In genomic region chr4:84004786-84005382, GRCm38 (mm10) we compare ENCODE assay signal across 16 mouse cellular contexts.
A peak's percentile ranks its signal among the peaks of the same experiment; 100 is the strongest.
DNase-seq lines count a peak whose midpoint lies in the region; ATAC-seq and TF ChIP-seq lines count a peak whose summit lies in the region.
"Had no signal": no experiment of that assay in that cellular context is flagged by ENCODE, and none has a peak within 500 bp of the region (broad histone marks: within the 10 kb centered on the region; RNA-seq: fewer than 3 reads in every experiment).

No protein-coding gene starts in this region.

- H3K27me3 ChIP-seq in hindbrain, embryonic 14.5 days (ENCODE audit: control insufficient read depth, insufficient read depth, low read length), result no peaks in the 10 kb centered on the region
- no peaks in the 10 kb centered on the region for H3K27me3 ChIP-seq in hindbrain, embryonic 13.5 days
- H3K27me3 ChIP-seq in embryonic facial prominence, embryonic 10.5 days (replicated peaks; ENCODE audit: low read depth, poor library complexity, severe bottlenecking), result no peaks in the 10 kb centered on the region
- no peaks in the 10 kb centered on the region for H3K27me3 ChIP-seq in embryonic facial prominence, embryonic 14.5 days (replicated peaks; ENCODE audit: control insufficient read depth, insufficient read depth, low read length)
- no peaks in the 10 kb centered on the region for H3K27me3 ChIP-seq in midbrain, embryonic 15.5 days (replicated peaks)
- no peaks in the 10 kb centered on the region for H3K27me3 ChIP-seq in kidney, adult 2 months (replicated peaks; ENCODE audit: control insufficient read depth, insufficient read depth, low read length)
- H3K27me3 ChIP-seq: forebrain, embryonic 13.5 days; heart, embryonic 13.5 days; liver, embryonic 12.5 days had no signal

- H3K9ac ChIP-seq in hindbrain, embryonic 14.5 days, result no peak overlapping the region
- no peak overlapping the region for H3K9ac ChIP-seq in hindbrain, embryonic 13.5 days
- no peak overlapping the region for H3K9ac ChIP-seq in embryonic facial prominence, embryonic 14.5 days (ENCODE audit: low read depth, low read length)
- H3K9ac ChIP-seq in midbrain, embryonic 15.5 days, result no peak overlapping the region
- H3K9ac ChIP-seq: forebrain, embryonic 13.5 days; heart, embryonic 13.5 days; liver, embryonic 12.5 days had no signal

- H3K4me3 ChIP-seq in hindbrain, embryonic 14.5 days (replicated peaks; ENCODE audit: low read length), result no peak overlapping the region
- no peak overlapping the region for H3K4me3 ChIP-seq in hindbrain, embryonic 13.5 days
- H3K4me3 ChIP-seq in embryonic facial prominence, embryonic 10.5 days, result no peak overlapping the region
- H3K4me3 ChIP-seq in embryonic facial prominence, embryonic 14.5 days (ENCODE audit: low read depth, low read length), result no peak overlapping the region
- no peak overlapping the region for H3K4me3 ChIP-seq in midbrain, embryonic 15.5 days
- H3K4me3 ChIP-seq in kidney, adult 2 months (ENCODE audit: insufficient read depth, low read depth, low read length), result no peak overlapping the region
- H3K4me3 ChIP-seq: forebrain, embryonic 13.5 days; heart, embryonic 13.5 days; liver, embryonic 12.5 days had no signal

- H3K4me1 ChIP-seq in hindbrain, embryonic 14.5 days (replicated peaks; ENCODE audit: control insufficient read depth, insufficient read depth, low read length), result no peaks in the 10 kb centered on the region
- H3K4me1 ChIP-seq in hindbrain, embryonic 13.5 days (replicated peaks), result peaks cover 3% of the 10 kb centered on the region; the same call in 1 of the 2 replicates
- H3K4me1 ChIP-seq in embryonic facial prominence, embryonic 10.5 days, result peaks cover 42% of the 10 kb centered on the region
- peaks cover 16% of the 10 kb centered on the region for H3K4me1 ChIP-seq in embryonic facial prominence, embryonic 14.5 days (ENCODE audit: control insufficient read depth, insufficient read depth, low read length)
- H3K4me1 ChIP-seq in midbrain, embryonic 15.5 days, result 0 out of 2 replicates have a peak, but pooled peaks cover 7% of the 10 kb centered on the region
- H3K4me1 ChIP-seq in kidney, adult 2 months (ENCODE audit: control insufficient read depth, insufficient read depth, low read length), result no peaks in the 10 kb centered on the region
- H3K4me1 ChIP-seq: liver, embryonic 12.5 days had no signal

- no peak overlapping the region for H3K27ac ChIP-seq in hindbrain, embryonic 14.5 days
- H3K27ac ChIP-seq in hindbrain, embryonic 13.5 days, result no peak overlapping the region
- H3K27ac ChIP-seq in embryonic facial prominence, embryonic 10.5 days (replicated peaks), result peak overlapping the region; percentile 71
- H3K27ac ChIP-seq in embryonic facial prominence, embryonic 14.5 days (replicated peaks; ENCODE audit: low read depth, low read length), result peak overlapping the region; percentile 1; the same call in 1 of the 2 replicates
- no peak overlapping the region for H3K27ac ChIP-seq in midbrain, embryonic 15.5 days
- no peak overlapping the region for H3K27ac ChIP-seq in kidney, adult 2 months (ENCODE audit: insufficient read depth, low read depth, low read length)
- H3K27ac ChIP-seq: forebrain, embryonic 13.5 days; heart, embryonic 13.5 days; liver, embryonic 12.5 days had no signal

- TF ChIP-seq CTCF in kidney, adult 2 months (conservative IDR thresholded peaks at IDR 0.05; ENCODE audit: insufficient read depth, insufficient read length, low read depth, low read length), result no peak

- TF ChIP-seq POLR2A in kidney, adult 2 months (IDR thresholded peaks at IDR 0.05; ENCODE audit: low read depth, low read length), result no peak

- ATAC-seq in hindbrain, embryonic 14.5 days (ENCODE audit: low FRiP score), result peak; percentile 17; the same call in 1 of the 2 replicates
- ATAC-seq in hindbrain, embryonic 13.5 days (ENCODE audit: low FRiP score), result no peak
- no peak for ATAC-seq in embryonic facial prominence, embryonic 14.5 days (ENCODE audit: low read depth)
- peak; percentile 24; the same call in 1 of the 2 replicates for ATAC-seq in midbrain, embryonic 15.5 days (replicated peaks)
- ATAC-seq: forebrain, embryonic 13.5 days; liver, embryonic 12.5 days had no signal

- no peaks in the 10 kb centered on the region for H3K36me3 ChIP-seq in hindbrain, embryonic 14.5 days (replicated peaks; ENCODE audit: control insufficient read depth, insufficient read depth)
- H3K36me3 ChIP-seq in hindbrain, embryonic 13.5 days, result no peaks in the 10 kb centered on the region
- no peaks in the 10 kb centered on the region for H3K36me3 ChIP-seq in embryonic facial prominence, embryonic 10.5 days (replicated peaks)
- H3K36me3 ChIP-seq in embryonic facial prominence, embryonic 14.5 days (ENCODE audit: control insufficient read depth, insufficient read depth, low read length), result no peaks in the 10 kb centered on the region
- no peaks in the 10 kb centered on the region for H3K36me3 ChIP-seq in midbrain, embryonic 15.5 days (replicated peaks)
- no peaks in the 10 kb centered on the region for H3K36me3 ChIP-seq in kidney, adult 2 months (ENCODE audit: control insufficient read depth, insufficient read depth, low read length)
- H3K36me3 ChIP-seq: heart, embryonic 13.5 days; liver, embryonic 12.5 days had no signal

- 61% methylated on average over 10 of the region's 10 CpGs for WGBS in hindbrain, embryonic 14.5 days
- 60% methylated on average over 10 of the region's 10 CpGs for WGBS in hindbrain, embryonic 13.5 days
- 71% methylated on average over 10 of the region's 10 CpGs for WGBS in embryonic facial prominence, embryonic 10.5 days
- 59% methylated on average over 10 of the region's 10 CpGs for WGBS in embryonic facial prominence, embryonic 14.5 days
- WGBS in midbrain, embryonic 15.5 days, result 51% methylated on average over 10 of the region's 10 CpGs
- 73% methylated on average over 10 of the region's 10 CpGs for WGBS in kidney, adult 2 months

- no peak overlapping the region for H3K4me2 ChIP-seq in hindbrain, embryonic 14.5 days (replicated peaks)
- no peak overlapping the region for H3K4me2 ChIP-seq in hindbrain, embryonic 13.5 days
- no peak overlapping the region for H3K4me2 ChIP-seq in embryonic facial prominence, embryonic 14.5 days (ENCODE audit: low read depth, low read length)
- H3K4me2 ChIP-seq in midbrain, embryonic 15.5 days, result no peak overlapping the region
- H3K4me2 ChIP-seq: forebrain, embryonic 13.5 days; heart, embryonic 13.5 days; liver, embryonic 12.5 days had no signal

- DNase-seq in hindbrain, embryonic 14.5 days (ENCODE audit: low spot score), result no peak
- no peak for DNase-seq in embryonic facial prominence, embryonic 10.5 days (ENCODE audit: low spot score)
- no peak for DNase-seq in embryonic facial prominence, embryonic 14.5 days (ENCODE audit: low spot score)
- DNase-seq in kidney, adult 2 months, result no peak
- no peak for DNase-seq in adrenal gland, postnatal 4 days (ENCODE audit: low spot score in 2 of 2)
- DNase-seq in frontal cortex, adult 2 months (ENCODE audit: extremely low spot score in 1 of 2, low spot score in 1 of 2), result no peak
- DNase-seq: cerebellum, adult 9-10 months; kidney, adult 8-10 months; kidney, postnatal 25 days; lung, adult 2 months; thymus, postnatal 36 days had no signal

- H3K9me3 ChIP-seq in hindbrain, embryonic 14.5 days (ENCODE audit: control insufficient read depth, low read length), result no peaks in the 10 kb centered on the region
- H3K9me3 ChIP-seq in hindbrain, embryonic 13.5 days, result no peaks in the 10 kb centered on the region
- no peaks in the 10 kb centered on the region for H3K9me3 ChIP-seq in embryonic facial prominence, embryonic 10.5 days
- H3K9me3 ChIP-seq in embryonic facial prominence, embryonic 14.5 days (ENCODE audit: control insufficient read depth, low read length), result no peaks in the 10 kb centered on the region
- no peaks in the 10 kb centered on the region for H3K9me3 ChIP-seq in midbrain, embryonic 15.5 days
- H3K9me3 ChIP-seq: forebrain, embryonic 13.5 days; heart, embryonic 13.5 days; liver, embryonic 12.5 days had no signal

Comparison
In these comparisons a context has a peak if more than half of its experiments do, and no peak if none do; other contexts are left out.
1. ATAC-seq: peak in hindbrain, embryonic 14.5 days (single experiment) and midbrain, embryonic 15.5 days (single experiment); none in hindbrain, embryonic 13.5 days (single experiment) and embryonic facial prominence, embryonic 14.5 days (single experiment).
2. H3K27ac ChIP-seq: peak in embryonic facial prominence, embryonic 10.5 days (single experiment) and embryonic facial prominence, embryonic 14.5 days (single experiment); none in hindbrain, embryonic 14.5 days (single experiment), hindbrain, embryonic 13.5 days (single experiment), midbrain, embryonic 15.5 days (single experiment) and kidney, adult 2 months (single experiment).